Mouse (Mus musculus) CD4-positive, CD25-positive, alpha-beta regulatory T cell, adult 4 months (primary cell): ENCODE results near the gene Vmn2r86. TPM values are rescaled to one million over a fixed set of nuclear protein-coding genes. Genes with fewer than 3 reads are reported as not detected.
"Not testable (repeated sequence)": the region's sequence is repeated elsewhere in the genome, so short reads cannot be mapped to it uniquely, and the experiment has no call there.

Source experiments
- ATAC-seq: one replicate; pipeline ENCODE4 v1.8.0; 2017
- polyA plus RNA-seq, 2 experiments: library from polyadenylated mRNA; unstranded; fragments of 100-300 nt; shearing (Covaris generic); gene quantifications; one replicate each; pipeline ENCODE4 v1.2.1; 2017

Vmn2r86 gene
- polyA plus RNA-seq, result not detected

DNA sequence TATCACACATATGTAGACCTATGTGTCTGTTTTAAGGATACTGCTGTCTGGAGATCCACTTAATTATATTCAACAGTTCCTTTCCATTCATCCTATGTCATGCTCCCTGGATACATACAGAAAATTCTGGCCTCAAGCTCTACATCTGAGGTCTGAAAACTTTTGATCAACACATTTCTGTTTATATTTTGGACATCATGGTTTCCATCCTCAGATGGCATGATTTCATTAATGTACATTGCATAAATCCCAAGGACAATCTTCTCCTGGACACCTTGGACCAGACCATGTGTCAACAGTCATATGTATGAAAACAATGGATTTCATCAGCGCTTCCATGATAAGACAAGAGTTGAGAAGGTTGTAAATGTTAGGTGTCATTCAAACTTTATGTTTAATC lies at the start of gene Vmn2r86:
Gene Vmn2r86 (minus strand): TSS at position 101 of the 400 bp plus-strand sequence.
- not testable (repeated sequence) for ATAC-seq

DNA sequence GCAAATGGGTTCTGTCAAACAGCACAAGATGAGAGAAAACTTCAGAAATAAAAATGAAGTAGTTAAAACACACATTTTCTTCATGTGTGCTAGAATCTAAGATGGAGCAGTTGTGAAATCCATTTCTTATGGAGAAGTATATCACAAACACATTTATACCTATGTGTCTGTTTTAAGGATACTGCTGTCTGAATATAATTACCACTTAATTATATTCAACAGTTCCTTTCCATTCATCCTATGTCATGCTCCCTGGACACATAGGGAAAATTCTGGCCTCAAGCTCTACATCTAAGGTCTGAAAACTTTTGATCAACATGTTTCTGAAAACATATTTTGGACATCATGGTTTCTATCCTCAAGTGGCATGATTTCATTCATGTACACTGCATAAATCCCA lies 41.4 kb upstream of the Vmn2r86 start, which contains the start of gene Vmn2r87:
Gene Vmn2r87 (minus strand): TSS at position 101 of the 400 bp plus-strand sequence.
- no peak for ATAC-seq

DNA sequence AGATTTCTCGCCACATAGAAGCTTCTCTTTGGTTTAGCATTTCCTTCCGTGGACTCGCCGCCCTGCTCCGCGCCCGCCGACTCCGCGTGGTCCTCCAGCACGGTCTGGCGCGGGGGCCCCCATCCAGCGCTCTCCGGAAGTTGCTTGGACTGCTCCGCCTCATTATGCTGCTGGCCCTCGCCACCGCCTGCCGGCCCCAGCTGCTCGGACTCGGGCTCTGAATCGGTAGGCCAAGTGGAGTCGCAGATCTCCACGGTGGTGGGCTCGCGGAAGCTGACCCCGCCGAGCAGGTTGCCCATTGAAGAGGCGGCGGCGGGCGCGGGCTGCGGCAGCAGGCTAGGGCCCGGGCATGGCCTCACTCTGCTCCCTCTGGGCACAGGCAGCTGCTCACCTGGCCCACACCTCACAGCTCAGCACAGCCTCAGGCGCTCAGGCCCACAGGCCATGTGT lies 14.5 kb upstream of the Vmn2r86 start:
- ATAC-seq, result no peak

DNA sequence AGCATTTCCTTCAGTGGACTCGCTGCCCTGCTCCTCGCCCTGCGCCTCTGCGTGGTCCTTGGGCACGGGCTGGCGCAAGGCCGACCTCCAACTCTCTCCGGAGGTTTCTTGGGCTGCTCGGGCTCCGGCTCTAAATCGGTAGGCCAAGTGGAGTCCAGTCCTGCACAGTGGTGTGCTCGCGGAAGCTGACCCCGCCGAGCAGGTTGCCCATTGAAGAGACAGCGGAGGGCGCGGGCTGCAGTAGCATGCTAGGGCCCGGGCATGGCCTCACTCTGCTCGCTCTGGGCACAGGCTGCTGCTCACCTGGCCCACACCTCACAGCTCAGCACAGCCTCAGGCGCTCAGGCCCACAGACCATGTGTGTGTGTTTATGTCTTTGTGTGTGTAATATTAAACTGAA lies 11.1 kb downstream of the Vmn2r86 start:
- no peak for ATAC-seq

DNA sequence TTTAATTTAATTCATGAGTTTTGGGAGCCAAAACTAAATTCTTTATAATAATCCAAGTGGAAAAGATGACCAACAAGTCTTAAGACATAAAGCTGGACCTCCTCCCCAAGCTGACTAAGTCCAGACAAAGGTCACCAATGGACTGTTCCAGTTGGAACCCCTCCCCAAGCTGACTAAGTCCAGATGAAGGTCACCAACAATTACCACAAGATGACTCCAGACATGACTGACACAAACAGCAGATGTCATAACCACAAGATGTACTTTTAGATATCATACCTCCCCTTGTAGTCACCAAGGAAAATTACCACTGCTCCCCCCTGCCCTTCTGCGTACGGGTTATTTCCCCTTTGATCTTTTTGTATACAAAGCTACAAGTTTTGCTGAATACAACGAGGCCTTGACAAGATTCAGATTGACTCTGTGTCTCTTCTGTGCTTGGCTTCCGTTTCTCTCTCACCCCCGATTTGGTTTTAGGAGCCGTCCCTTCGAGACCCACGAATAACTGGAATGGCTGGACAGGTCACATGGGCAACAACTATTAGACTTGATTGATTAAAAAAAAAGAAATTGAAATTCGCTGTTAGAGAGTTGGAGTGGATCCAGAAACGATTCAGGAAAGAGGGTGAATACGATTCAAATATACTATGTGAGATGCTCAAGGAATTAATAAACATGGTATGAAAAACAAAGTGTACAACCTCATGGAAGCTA lies 21.5 kb downstream of the Vmn2r86 start:
- ATAC-seq, result not testable (repeated sequence)

DNA sequence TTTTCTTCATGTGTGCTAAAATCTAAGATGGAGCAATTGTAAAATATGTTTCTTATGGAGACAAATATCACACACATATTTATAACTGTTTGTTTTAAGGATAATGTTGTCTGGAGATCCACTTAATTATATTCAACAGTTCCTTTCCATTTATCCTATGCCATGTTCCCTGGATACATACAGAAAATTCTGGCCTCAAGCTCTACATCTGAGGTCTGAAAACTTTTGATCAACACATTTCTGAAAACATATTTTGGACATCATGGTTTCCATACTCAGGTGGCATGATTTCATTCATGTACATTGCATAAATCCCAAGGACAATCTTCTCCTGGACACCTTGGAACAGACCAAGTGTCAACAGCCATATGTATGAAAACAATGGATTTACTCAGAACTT lies 26.2 kb downstream of the Vmn2r86 start, which contains the start of gene Vmn2r85:
Gene Vmn2r85 (minus strand): TSS at position 101 of the 400 bp plus-strand sequence.
- ATAC-seq, result not testable (repeated sequence)

DNA sequence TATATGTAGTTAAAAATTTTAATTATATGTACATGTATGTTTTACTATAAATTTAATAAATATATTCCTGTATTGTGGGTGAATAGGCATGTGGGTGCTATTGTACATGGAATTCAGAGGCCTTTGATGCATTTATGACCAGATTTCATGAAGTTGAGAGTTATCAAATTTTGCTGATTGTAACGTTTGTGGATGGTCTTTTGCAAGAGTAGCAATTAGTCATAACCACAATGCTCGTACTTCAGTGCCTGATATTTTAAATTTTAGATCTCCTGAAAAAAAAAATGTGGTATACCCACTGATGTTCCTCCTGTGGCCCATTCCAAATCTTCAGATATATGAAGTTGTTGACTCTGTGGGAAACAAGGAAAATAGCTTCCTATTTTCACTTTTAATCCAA lies 33.5 kb downstream of the Vmn2r86 start:
- ATAC-seq, result not testable (repeated sequence)

DNA sequence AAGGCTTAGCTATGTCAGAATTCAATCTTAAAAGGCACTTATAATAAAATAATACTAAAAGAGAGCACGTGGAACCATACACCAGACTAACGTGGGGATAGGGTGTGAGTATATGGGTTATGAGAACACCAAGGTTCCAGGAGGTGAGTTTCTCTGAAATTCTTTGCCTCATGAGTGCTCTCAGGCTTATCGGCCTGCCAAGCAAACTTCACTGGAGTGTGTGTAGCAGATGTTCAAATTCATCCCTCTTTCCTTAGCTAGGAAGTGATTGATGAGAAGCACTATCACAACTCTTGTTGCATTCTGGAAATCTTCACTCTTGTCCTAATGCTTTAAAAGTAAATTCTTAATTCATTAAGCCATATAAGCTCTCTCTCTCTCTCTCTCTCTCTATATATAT lies 35.4 kb downstream of the Vmn2r86 start:
- no peak for ATAC-seq

DNA sequence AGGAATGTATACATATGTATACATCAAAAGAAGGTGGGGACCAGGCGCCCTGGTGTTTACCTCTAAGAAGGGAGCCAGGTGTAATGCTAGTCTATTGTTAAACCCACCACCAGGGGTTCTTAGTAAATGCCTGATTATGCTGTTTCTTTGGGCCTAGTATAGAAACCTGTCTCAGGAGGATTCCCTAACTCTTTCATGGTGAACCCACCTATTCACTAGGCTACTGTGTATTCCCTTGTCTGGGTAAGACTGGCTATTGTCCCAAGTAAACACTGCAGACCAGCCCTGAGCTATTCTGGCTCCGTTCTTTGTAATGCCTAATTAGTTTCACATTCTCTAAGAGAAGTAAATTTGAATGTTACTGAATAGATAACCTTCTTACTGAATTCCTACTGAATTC lies 35.9 kb downstream of the Vmn2r86 start:
- ATAC-seq, result not testable (repeated sequence)

DNA sequence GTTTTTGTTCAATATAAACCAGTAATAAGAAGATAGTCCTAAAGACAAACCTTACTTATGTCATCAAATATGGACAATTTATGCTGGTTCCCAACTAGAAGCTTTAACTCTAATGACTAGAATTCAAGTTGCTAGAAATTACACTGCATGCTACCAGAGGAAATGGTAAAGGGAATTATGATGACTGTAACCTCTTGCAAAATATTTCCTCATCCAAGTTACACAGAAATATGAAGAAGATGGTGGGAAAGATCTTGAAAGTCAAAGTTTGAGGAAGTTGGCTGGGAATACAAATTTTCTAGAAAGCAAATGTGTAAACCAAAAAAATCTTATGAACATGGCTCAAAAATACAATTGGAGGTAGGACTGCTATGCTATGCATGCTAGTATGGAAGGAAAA lies 39.5 kb downstream of the Vmn2r86 start:
- not testable (repeated sequence) for ATAC-seq

DNA sequence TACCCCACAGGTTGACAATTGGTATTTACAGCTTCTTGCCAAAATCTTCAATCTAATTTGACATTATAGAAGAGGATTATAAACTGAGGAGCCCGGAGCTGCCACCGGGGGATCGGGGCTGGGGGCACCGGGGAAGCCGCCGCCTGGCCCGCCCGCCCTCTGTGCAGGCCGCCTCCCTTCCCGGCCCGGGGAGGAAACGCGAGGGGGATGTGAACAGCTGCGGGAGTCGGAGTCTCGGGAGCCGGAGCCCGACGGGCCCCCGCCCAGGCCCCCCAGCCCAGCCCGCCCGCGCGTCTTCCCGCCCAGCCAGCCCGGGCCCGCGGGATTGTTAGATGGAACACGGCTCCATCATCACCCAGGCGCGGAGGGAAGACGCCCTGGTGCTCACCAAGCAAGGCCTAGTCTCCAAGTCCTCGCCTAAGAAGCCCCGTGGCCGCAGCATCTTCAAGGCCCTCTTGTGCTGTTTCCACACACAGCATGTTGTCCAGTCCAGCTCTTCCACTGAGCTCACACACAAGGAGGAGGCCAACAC lies 43.6 kb downstream of the Vmn2r86 start:
- ATAC-seq, result not testable (repeated sequence)

DNA sequence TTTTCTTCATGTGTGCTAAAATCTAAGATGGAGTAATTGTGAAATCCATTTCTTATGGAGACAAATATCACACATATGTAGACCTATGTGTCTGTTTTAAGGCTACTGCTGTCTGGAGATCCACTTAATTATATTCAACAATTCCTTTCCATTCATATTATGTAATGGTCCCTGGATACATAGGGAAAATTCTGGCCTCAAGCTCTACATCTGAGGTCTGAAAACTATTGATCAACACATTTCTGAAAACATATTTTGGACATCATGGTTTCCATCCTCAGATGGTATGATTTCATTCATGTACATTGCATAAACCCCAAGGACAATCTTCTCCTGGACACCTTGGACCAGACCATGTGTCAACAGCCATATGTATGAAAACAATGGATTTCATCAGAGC lies 61.6 kb downstream of the Vmn2r86 start, which contains the start of gene Vmn2r84:
Gene Vmn2r84 (minus strand): TSS at position 101 of the 400 bp plus-strand sequence.
- no peak for ATAC-seq

Other genes with a start within 250 kb of the Vmn2r86 start
- not detected for gene Olfr827, start 241.6 kb downstream of the Vmn2r86 start, polyA plus RNA-seq
- not detected for gene Neurod4, start 175.8 kb downstream of the Vmn2r86 start, polyA plus RNA-seq
- 100 to 1,000 TPM; 380 to 411 TPM for gene Tespa1, start 133.2 kb downstream of the Vmn2r86 start, polyA plus RNA-seq
- gene Vmn2r84, start 61.7 kb downstream of the Vmn2r86 start, polyA plus RNA-seq, result 1 to 10 TPM; 2.0 TPM
- under 1 TPM; 0.17 to 0.22 TPM for gene Vmn2r85, start 26.3 kb downstream of the Vmn2r86 start, polyA plus RNA-seq
- gene Vmn2r87, start 41.3 kb upstream of the Vmn2r86 start, polyA plus RNA-seq, result not detected